Mouse (Mus musculus) embryonic facial prominence, embryonic 14.5 days (tissue): ENCODE measurements around the gene Rell1. TPM values are rescaled to one million over a fixed set of nuclear protein-coding genes. Genes with fewer than 3 reads are reported as not detected.

Experiments
- ATAC-seq: fragments of 200-750 bp; cut with Nextera tagmentation; 2 replicates; pipeline ENCODE4 v1.8.0; 2017; ENCODE audit warnings: low read depth, moderate number of reproducible peaks, moderate TSS enrichment
- DNase-seq: peaks from one replicate; pipeline ENCODE4 v3.0.0-alpha.2; 2015; ENCODE audit warnings: low spot score
- H3K27ac ChIP-seq: fragments of 300-500 bp; sonication (generic); replicated peaks from 2 replicates; pipeline ENCODE4 v1.5.1; 2014; ENCODE audit warnings: low read depth, mild to moderate bottlenecking, low read length, moderate library complexity
- H3K27me3 ChIP-seq: fragments of 300-500 bp; sonication (generic); replicated peaks from 2 replicates; pipeline ENCODE4 v1.6.1; 2014; ENCODE audit warnings: low read length; ENCODE audit not compliant: control insufficient read depth, insufficient read depth
- H3K36me3 ChIP-seq: fragments of 300-500 bp; sonication (generic); 2 replicates; pipeline ENCODE4 v1.6.1; 2014; ENCODE audit warnings: low read length, mixed read lengths; ENCODE audit not compliant: control insufficient read depth, insufficient read depth
- H3K4me1 ChIP-seq: fragments of 300-500 bp; sonication (generic); 2 replicates; pipeline ENCODE4 v1.6.1; 2014; ENCODE audit warnings: antibody characterized with exemption, low read length; ENCODE audit not compliant: control insufficient read depth, insufficient read depth
- H3K4me2 ChIP-seq: fragments of 300-500 bp; sonication (generic); 2 replicates; pipeline ENCODE4 v1.6.1; 2014; ENCODE audit warnings: low read depth, mild to moderate bottlenecking, low read length, moderate library complexity, mixed read lengths
- H3K4me3 ChIP-seq: fragments of 300-500 bp; sonication (generic); 2 replicates; pipeline ENCODE4 v1.5.1; 2014; ENCODE audit warnings: low read depth, mild to moderate bottlenecking, low read length
- H3K9ac ChIP-seq: fragments of 300-500 bp; sonication (generic); 2 replicates; pipeline ENCODE4 v1.6.1; 2014; ENCODE audit warnings: low read depth, mild to moderate bottlenecking, low read length, moderate library complexity, mixed read lengths
- H3K9me3 ChIP-seq: fragments of 300-500 bp; sonication (generic); 2 replicates; pipeline ENCODE4 v1.6.1; 2016; ENCODE audit warnings: low read length; ENCODE audit not compliant: control insufficient read depth
- WGBS: fragments of 180-500 bp; shearing (Covaris S2); extraction: QIAGEN DNeasy Blood & Tissue Kit; methylation state at CpG from one replicate; pipeline ENCODE4 v1.1.7; 2014; 5-methylcytosine and 5-hydroxymethylcytosine counted together
- polyA plus RNA-seq: library from polyadenylated mRNA; unstranded; fragments of >200 nt; fragmentation: Nextera tagmentation; extraction: Ambion mirVana; gene quantifications from 2 replicates; pipeline ENCODE4 v1.2.1, GENCODE M21; 2014

Gene Rell1
- polyA plus RNA-seq, 1 experiment from 2014 or later: 14.1 TPM

- 77% methylated on average over 2 of the region's 2 CpGs for WGBS
These were observed 2.3 kb upstream of the Rell1 start for GRCm38 (mm10) chr5:63970991-63971390.

GRCm38 (mm10) chr5:63970281-63970732 is 1.6 kb upstream of the Rell1 start:
- peak; percentile 77 for DNase-seq
- no peak overlapping the region; the same call in 1 of the 2 replicates for H3K27ac ChIP-seq
- 0 out of 2 replicates have a peak overlapping the region, but pooled peaks have one; percentile 73 for H3K4me2 ChIP-seq
- WGBS: 12% methylated on average over 7 of the region's 7 CpGs
- ATAC-seq: no peak
- H3K9ac ChIP-seq: no peak overlapping the region
- no peaks in the 10 kb centered on the region for H3K36me3 ChIP-seq
- no peaks in the 10 kb centered on the region for H3K9me3 ChIP-seq
- no peak overlapping the region for H3K4me3 ChIP-seq
- peaks cover 20% of the 10 kb centered on the region for H3K4me1 ChIP-seq
- H3K27me3 ChIP-seq: no peaks in the 10 kb centered on the region

More at GRCm38 (mm10) chr5:63970991-63971390, 2.3 kb upstream of the Rell1 start:
- Histone ChIP-seq H3K9me3 (no peaks in the 10 kb centered on the region), H3K4me2 (no peak overlapping the region), H3K27me3 (no peaks in the 10 kb centered on the region), H3K4me3 (no peak overlapping the region), H3K36me3 (no peaks in the 10 kb centered on the region), H3K9ac (no peak overlapping the region), H3K27ac (no peak overlapping the region), H3K4me1 (peaks cover 20% of the 10 kb centered on the region)
- DNase-seq (no peak), ATAC-seq (no peak)

- H3K9ac ChIP-seq: no peak overlapping the region
- H3K36me3 ChIP-seq: no peaks in the 10 kb centered on the region
- no peaks in the 10 kb centered on the region for H3K9me3 ChIP-seq
- peaks cover 20% of the 10 kb centered on the region for H3K4me1 ChIP-seq
- H3K4me2 ChIP-seq: peak overlapping the region; percentile 73
- DNase-seq (no peak), ATAC-seq (no peak)
- peak overlapping the region; percentile 73 for H3K4me3 ChIP-seq
- WGBS: 23% methylated on average over 5 of the region's 5 CpGs
- peak overlapping the region; percentile 57 for H3K27ac ChIP-seq
- H3K27me3 ChIP-seq: no peaks in the 10 kb centered on the region
These were observed 897 bp upstream of the Rell1 start for GRCm38 (mm10) chr5:63969476-63970112.

- H3K9me3 ChIP-seq: no peaks in the 10 kb centered on the region
- H3K9ac ChIP-seq: peak overlapping the region; percentile 78
- WGBS: 1% methylated on average over 12 of the region's 12 CpGs
- no peaks in the 10 kb centered on the region for H3K36me3 ChIP-seq
- H3K4me3 ChIP-seq: peak overlapping the region; percentile 73
- no peak for ATAC-seq
- peak overlapping the region; percentile 73 for H3K4me2 ChIP-seq
- H3K27ac ChIP-seq: 0 out of 2 replicates have a peak overlapping the region, but pooled peaks have one; percentile 59
- DNase-seq: peak; percentile 80
- H3K4me1 ChIP-seq: peaks cover 20% of the 10 kb centered on the region
- H3K27me3 ChIP-seq: no peaks in the 10 kb centered on the region
These were observed 1.0 kb downstream of the Rell1 start for GRCm38 (mm10) chr5:63967591-63968141.

GRCm38 (mm10) chr5:63966379-63966778 is 2.3 kb downstream of the Rell1 start:
- 78% methylated on average over 4 of the region's 4 CpGs for WGBS
- DNase-seq (no peak), ATAC-seq (no peak)
- H3K9me3 ChIP-seq: no peaks in the 10 kb centered on the region
- peaks cover 20% of the 10 kb centered on the region for H3K4me1 ChIP-seq
- no peak overlapping the region for H3K4me3 ChIP-seq
- H3K9ac ChIP-seq: no peak overlapping the region
- no peaks in the 10 kb centered on the region for H3K36me3 ChIP-seq
- 0 out of 2 replicates have a peak overlapping the region, but pooled peaks have one; percentile 73 for H3K4me2 ChIP-seq
- H3K27me3 ChIP-seq: no peaks in the 10 kb centered on the region
- no peak overlapping the region for H3K27ac ChIP-seq

- Histone ChIP-seq H3K9me3 (no peaks in the 10 kb centered on the region), H3K9ac (no peak overlapping the region), H3K4me2 (no peak overlapping the region), H3K27me3 (no peaks in the 10 kb centered on the region), H3K27ac (no peak overlapping the region), H3K4me3 (no peak overlapping the region), H3K4me1 (peaks cover 20% of the 10 kb centered on the region), H3K36me3 (no peaks in the 10 kb centered on the region)
- 58% methylated on average over 1 of the region's 1 CpGs for WGBS
- ATAC-seq (no peak), DNase-seq (no peak)
These were observed 2.8 kb downstream of the Rell1 start for GRCm38 (mm10) chr5:63965946-63966345.

GRCm38 (mm10) chr5:63964576-63964975 is 4.1 kb downstream of the Rell1 start:
- peaks cover 12% of the 10 kb centered on the region for H3K4me1 ChIP-seq
- H3K4me3 ChIP-seq: no peak overlapping the region
- H3K9ac ChIP-seq: no peak overlapping the region
- no peak overlapping the region for H3K27ac ChIP-seq
- H3K36me3 ChIP-seq: no peaks in the 10 kb centered on the region
- H3K27me3 ChIP-seq: no peaks in the 10 kb centered on the region
- WGBS: 49% methylated on average over 8 of the region's 8 CpGs
- DNase-seq: no peak
- H3K4me2 ChIP-seq: no peak overlapping the region
- no peaks in the 10 kb centered on the region for H3K9me3 ChIP-seq
- ATAC-seq: no peak

GRCm38 (mm10) chr5:63961726-63962125 is 7.0 kb downstream of the Rell1 start:
- no peak overlapping the region for H3K27ac ChIP-seq
- no peak overlapping the region for H3K4me3 ChIP-seq
- ATAC-seq (no peak), DNase-seq (no peak)
- H3K36me3 ChIP-seq: no peaks in the 10 kb centered on the region
- H3K9me3 ChIP-seq: no peaks in the 10 kb centered on the region
- no peak overlapping the region for H3K4me2 ChIP-seq
- H3K4me1 ChIP-seq: no peaks in the 10 kb centered on the region; the same call in 1 of the 2 replicates
- whole genome bisulfite sequencing: 86% methylated on average over 10 of the region's 10 CpGs
- H3K27me3 ChIP-seq: no peaks in the 10 kb centered on the region
- H3K9ac ChIP-seq: no peak overlapping the region

GRCm38 (mm10) chr5:63960565-63960964 is 8.1 kb downstream of the Rell1 start:
- Histone ChIP-seq H3K4me3 (no peak overlapping the region), H3K4me2 (no peak overlapping the region)
- 92% methylated on average over 10 of the region's 10 CpGs for WGBS

More at GRCm38 (mm10) chr5:63960565-63960964, 8.1 kb downstream of the Rell1 start:
- H3K27ac ChIP-seq: no peak overlapping the region
- H3K9ac ChIP-seq: no peak overlapping the region
- no peaks in the 10 kb centered on the region for H3K27me3 ChIP-seq
- no peaks in the 10 kb centered on the region for H3K36me3 ChIP-seq
- no peak for ATAC-seq
- H3K4me1 ChIP-seq: no peaks in the 10 kb centered on the region
- H3K9me3 ChIP-seq: no peaks in the 10 kb centered on the region
- DNase-seq: no peak
